Mouse (Mus musculus) embryonic stem cell, embryonic (primary cell): ENCODE measurements around the gene Folr1.

ENCODE experiments used
- CTCF ChIA-PET, 4 experiments: fragments of 300-600 bp in 2 of 4; fragments of 350-600 bp in 2 of 4; sonication (Branson Sonifier 250); formaldehyde crosslinking; loops; one replicate each; lab custom pipeline; 2022; ENCODE audit warnings: inconsistent platforms in 2 of 4; lab: Charles Lee
- POLR2A ChIA-PET, 4 experiments: fragments of 300-600 bp in 2 of 4; fragments of 350-600 bp in 2 of 4; sonication (Branson Sonifier 250); formaldehyde crosslinking; loops; one replicate each; lab custom pipeline; 2022; ENCODE audit warnings: antibody characterized with exemption in 4 of 4, inconsistent platforms in 1 of 4; lab: Charles Lee

Folr1 gene

DNA sequence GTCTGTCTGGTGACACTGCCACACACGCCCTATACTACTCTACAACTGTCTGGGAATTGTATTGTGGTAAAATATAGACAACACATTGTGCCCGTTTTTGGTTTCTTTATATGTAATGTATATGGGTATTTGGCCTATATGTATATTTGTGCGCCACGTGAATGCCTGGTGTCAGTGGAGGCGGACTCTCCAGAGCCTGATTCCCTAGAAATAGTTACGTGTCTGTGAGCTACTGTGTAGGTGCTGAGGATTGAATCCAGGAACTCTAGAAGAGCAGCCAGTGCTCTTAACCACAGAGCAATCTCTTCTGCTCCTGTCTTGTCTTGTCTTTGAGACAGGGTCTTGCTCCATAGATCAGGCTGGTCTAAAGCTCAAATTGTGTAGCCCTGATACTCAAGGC is 15.7 kb upstream of the Folr1 start:
- POLR2A ChIA-PET = interaction anchor here (0.6 to 12.7 kb wide), 22 partner anchors 10 to 217 kb away, joined by 3 to 130 read pairs (median 4); partner anchors contain the start of genes Folr1 (in 2 of the 4), Anapc15 (in 1 of the 4), Inppl1 (in 1 of the 4) and Lamtor1 (in 1 of the 4)

GRCm38 (mm10) chr7:101884160-101884559 is 13.6 kb upstream of the Folr1 start:
- POLR2A ChIA-PET = interaction anchor here in 1 of 4 experiments (0.6 to 12.7 kb wide), 4 partner anchors 11 to 385 kb away, joined by 4 to 130 read pairs (median 6); partner anchors contain the start of gene Folr1

More for the DNA sequence above, 15.7 kb upstream of the Folr1 start:
- CTCF ChIA-PET = interaction anchor here (0.6 to 1.4 kb wide), 6 partner anchors 9 to 1023 kb away, joined by 3 to 5 read pairs (median 3); partner anchors contain the start of gene Relt (in 1 of the 4)

GRCm38 (mm10) chr7:101882413-101883154 is 12.0 kb upstream of the Folr1 start:
- CTCF ChIA-PET = interaction anchor here in 2 of 4 experiments (0.6 to 1.2 kb wide), 2 partner anchors 32 to 238 kb away, joined by 3 read pairs; no protein-coding TSS in a partner anchor
- POLR2A ChIA-PET = interaction anchor here in 3 of 4 experiments (0.7 to 12.7 kb wide), 10 partner anchors 12 to 942 kb away, joined by 3 to 130 read pairs (median 3); partner anchors contain the start of genes Folr1 (in 2 of the 3) and Anapc15 (in 1 of the 3)

More at GRCm38 (mm10) chr7:101884160-101884559, 13.6 kb upstream of the Folr1 start:
- CTCF ChIA-PET = no interaction called here

GRCm38 (mm10) chr7:101880855-101881254 is 10.3 kb upstream of the Folr1 start:
- CTCF ChIA-PET = no interaction called here
- POLR2A ChIA-PET = interaction anchor here in 3 of 4 experiments (0.6 to 12.7 kb wide), 6 partner anchors 11 to 655 kb away, joined by 3 to 130 read pairs (median 4); partner anchors contain the start of genes Clpb (in 1 of the 3) and Folr1 (in 1 of the 3)

GRCm38 (mm10) chr7:101875978-101876377 is 5.4 kb upstream of the Folr1 start:
- ChIA-PET CTCF (no interaction called here), POLR2A (interaction anchor here in 2 of 4 experiments (0.6 to 12.7 kb wide), 9 partner anchors 6 to 56 kb away, joined by 3 to 130 read pairs (median 4); partner anchors contain the start of genes Inppl1 (in 2 of the 2), Anapc15 (in 1 of the 2) and Folr1 (in 1 of the 2))

DNA sequence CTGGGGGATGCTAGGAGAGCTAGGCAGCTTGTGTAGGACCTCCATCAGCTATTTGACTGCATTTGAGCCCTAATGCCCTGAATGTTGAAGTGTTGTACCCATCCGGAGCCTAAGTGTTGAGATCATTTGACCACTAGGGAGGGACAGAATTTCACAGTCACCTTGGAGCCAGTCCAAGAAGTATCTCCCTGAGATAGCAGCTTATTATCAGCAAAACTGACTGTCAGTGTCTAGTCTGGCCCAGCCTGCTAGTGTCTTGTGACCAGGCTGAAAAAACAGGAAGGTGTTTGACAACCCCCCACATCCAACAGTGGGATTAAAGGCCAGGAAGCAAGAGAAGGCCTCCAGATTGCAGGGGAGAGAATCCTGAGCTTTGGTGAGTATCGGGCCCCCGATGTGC is 708 bp upstream of the Folr1 start:
- ChIA-PET CTCF (interaction anchor here in 1 of 4 experiments (0.6 to 0.9 kb wide), 2 partner anchors 38 to 387 kb away, joined by 3 read pairs; no protein-coding TSS in a partner anchor), POLR2A (interaction anchor here in 3 of 4 experiments (0.7 to 14.3 kb wide), 20 partner anchors 8 to 209 kb away, joined by 3 to 186 read pairs (median 6); partner anchors contain the start of genes Inppl1 (in 2 of the 3), Anapc15 (in 1 of the 3), Phox2a (in 1 of the 3) and Xntrpc (in 1 of the 3))

GRCm38 (mm10) chr7:101869163-101869500 is 1.5 kb downstream of the Folr1 start:
- POLR2A ChIA-PET = interaction anchor here (0.7 to 14.3 kb wide), 43 partner anchors 10 to 545 kb away, joined by 3 to 186 read pairs (median 5); partner anchors contain the start of genes Lamtor1 (in 3 of the 4), Clpb (in 2 of the 4), Inppl1 (in 2 of the 4) and Folr2 (in 1 of the 4)
- CTCF ChIA-PET = interaction anchor here in 2 of 4 experiments (0.9 to 1.5 kb wide), 5 partner anchors 10 to 43 kb away, joined by 3 to 6 read pairs (median 3); no protein-coding TSS in a partner anchor

DNA sequence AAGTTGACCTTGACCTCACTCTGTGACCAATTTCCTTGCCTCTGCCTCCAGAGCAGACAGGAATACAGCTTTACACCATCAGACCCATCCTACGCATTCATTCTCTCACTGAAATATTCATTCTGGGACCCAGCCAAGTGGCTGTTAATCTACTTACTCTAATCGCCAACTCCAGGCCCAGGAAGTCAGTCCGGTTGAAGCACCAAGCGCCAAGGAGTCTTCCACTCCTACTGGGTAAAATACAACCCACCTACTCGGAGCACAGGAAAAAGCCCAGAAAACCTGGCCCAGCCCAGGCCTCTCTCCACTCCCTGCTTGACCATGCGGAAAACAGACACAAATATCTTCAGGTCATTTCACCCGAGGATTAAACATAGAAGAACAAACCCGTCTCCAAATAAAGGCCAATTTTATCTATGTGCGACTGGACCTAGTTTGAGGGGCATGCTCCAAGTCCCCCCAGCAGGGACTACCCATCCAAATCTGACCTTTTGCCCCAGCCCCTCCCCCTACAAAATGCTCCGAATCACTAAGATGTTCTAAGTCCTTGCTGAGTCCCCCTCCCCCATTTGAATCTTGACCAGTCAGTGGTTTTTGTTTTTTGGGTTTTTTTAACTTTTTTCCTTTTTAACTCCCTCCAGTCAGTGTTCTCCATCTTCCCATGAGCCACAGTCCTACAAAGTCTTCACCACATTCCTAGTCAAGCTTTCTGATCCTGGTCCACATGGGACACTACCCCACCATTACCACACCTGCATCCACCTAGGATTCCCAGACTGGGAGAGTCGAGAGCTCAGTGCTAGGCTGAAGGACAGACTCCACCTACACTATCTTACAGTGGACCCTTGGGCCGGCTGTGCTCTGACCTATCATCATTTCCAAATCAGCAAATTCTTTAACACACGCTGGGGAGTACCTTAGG is 2.1 kb downstream of the Folr1 start:
- CTCF ChIA-PET = interaction anchor here in 3 of 4 experiments (0.6 to 1.5 kb wide), 6 partner anchors 9 to 44 kb away, joined by 3 to 6 read pairs (median 3); no protein-coding TSS in a partner anchor

DNA sequence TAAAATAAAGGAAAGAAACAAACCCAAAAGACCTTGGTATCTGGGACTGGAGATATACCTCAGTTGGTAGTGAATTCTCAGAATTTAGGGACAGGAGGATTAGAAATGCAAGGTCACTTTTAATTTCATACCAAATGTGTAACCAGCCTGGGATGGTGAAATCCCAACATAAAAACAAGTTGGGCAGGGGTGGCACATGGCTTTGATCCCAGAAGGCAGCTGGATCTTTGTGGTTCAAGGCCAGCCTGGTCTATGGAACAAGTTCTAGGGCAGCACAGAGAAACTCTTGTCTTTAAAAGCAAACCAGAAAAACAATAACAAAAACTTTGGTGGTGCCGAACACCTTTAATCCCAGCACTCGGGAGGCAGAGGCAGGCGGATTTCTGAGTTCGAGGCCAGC is 3.1 kb downstream of the Folr1 start:
- ChIA-PET POLR2A (interaction anchor here (0.7 to 14.3 kb wide), 48 partner anchors 8 to 435 kb away, joined by 3 to 186 read pairs (median 4); partner anchors contain the start of genes Inppl1 (in 3 of the 4), Lamtor1 (in 3 of the 4), Clpb (in 2 of the 4) and Folr2 (in 1 of the 4)), CTCF (interaction anchor here in 3 of 4 experiments (0.6 to 1.2 kb wide), 4 partner anchors 17 to 201 kb away, joined by 3 read pairs; no protein-coding TSS in a partner anchor)

More for the DNA sequence above, 2.1 kb downstream of the Folr1 start:
- POLR2A ChIA-PET = interaction anchor here (0.5 to 14.3 kb wide), 59 partner anchors 9 to 544 kb away, joined by 3 to 186 read pairs (median 5); partner anchors contain the start of genes Lamtor1 (in 3 of the 4), Clpb (in 2 of the 4), Inppl1 (in 2 of the 4) and Folr2 (in 1 of the 4)

- POLR2A ChIA-PET = interaction anchor here (0.5 to 14.3 kb wide), 47 partner anchors 7 to 344 kb away, joined by 3 to 186 read pairs (median 5); partner anchors contain the start of genes Inppl1 (in 3 of the 4), Lamtor1 (in 3 of the 4), Clpb (in 2 of the 4) and Folr2 (in 1 of the 4)
- CTCF ChIA-PET = interaction anchor here in 3 of 4 experiments (0.6 to 1.2 kb wide), 6 partner anchors 30 to 1004 kb away, joined by 3 to 8 read pairs (median 3); partner anchors contain the start of gene Relt (in 1 of the 3)
Observed at GRCm38 (mm10) chr7:101866491-101867265, 3.9 kb downstream of the Folr1 start.

- POLR2A ChIA-PET = interaction anchor here (0.5 to 14.3 kb wide), 29 partner anchors 8 to 201 kb away, joined by 3 to 186 read pairs (median 4); partner anchors contain the start of genes Clpb (in 2 of the 4) and Inppl1 (in 2 of the 4)
- CTCF ChIA-PET = interaction anchor here in 1 of 4 experiments (0.5 to 1.8 kb wide), 3 partner anchors 32 to 200 kb away, joined by 3 to 4 read pairs (median 3); partner anchors contain the start of gene Clpb
Observed at GRCm38 (mm10) chr7:101863415-101863814, 7.2 kb downstream of the Folr1 start, which contains the start of gene Anapc15. Gene Anapc15 (plus strand): TSS chr7:101863715.

GRCm38 (mm10) chr7:101862291-101862690 is 8.3 kb downstream of the Folr1 start:
- POLR2A ChIA-PET = interaction anchor here (0.6 to 14.3 kb wide), 12 partner anchors 9 to 62 kb away, joined by 3 to 186 read pairs (median 6); partner anchors contain the start of genes Inppl1 (in 2 of the 4), Lamtor1 (in 1 of the 4) and Tomt (in 1 of the 4)
- CTCF ChIA-PET = interaction anchor here in 2 of 4 experiments (1.0 to 1.8 kb wide), 6 partner anchors 12 to 199 kb away, joined by 4 to 5 read pairs (median 4); partner anchors contain the start of gene Clpb (in 1 of the 2)

DNA sequence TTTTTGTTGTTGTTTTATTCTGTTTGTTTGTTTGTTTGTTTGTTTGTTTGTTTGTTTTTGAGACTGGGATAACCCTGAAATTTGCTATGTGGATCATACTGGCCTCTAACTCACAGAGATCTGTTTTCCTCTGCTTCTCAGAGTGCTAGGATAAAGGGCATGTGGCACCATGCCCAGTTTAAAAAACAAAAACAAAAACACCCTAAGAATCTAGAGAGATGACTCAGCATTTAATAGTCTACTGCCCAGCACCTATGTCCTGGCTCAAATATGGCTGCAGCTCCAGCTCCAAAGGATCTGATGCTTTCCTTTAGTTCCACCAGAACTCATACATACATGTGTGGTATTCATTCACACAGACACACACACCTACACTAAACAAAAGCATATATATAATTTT is 9.6 kb downstream of the Folr1 start:
- ChIA-PET POLR2A (interaction anchor here in 3 of 4 experiments (0.6 to 14.3 kb wide), 6 partner anchors 9 to 174 kb away, joined by 3 to 186 read pairs (median 6); partner anchors contain the start of genes Folr1 (in 1 of the 3), Inppl1 (in 1 of the 3) and Phox2a (in 1 of the 3)), CTCF (interaction anchor here in 3 of 4 experiments (0.5 to 1.4 kb wide), 3 partner anchors 10 to 229 kb away, joined by 4 to 5 read pairs (median 5); no protein-coding TSS in a partner anchor)

DNA sequence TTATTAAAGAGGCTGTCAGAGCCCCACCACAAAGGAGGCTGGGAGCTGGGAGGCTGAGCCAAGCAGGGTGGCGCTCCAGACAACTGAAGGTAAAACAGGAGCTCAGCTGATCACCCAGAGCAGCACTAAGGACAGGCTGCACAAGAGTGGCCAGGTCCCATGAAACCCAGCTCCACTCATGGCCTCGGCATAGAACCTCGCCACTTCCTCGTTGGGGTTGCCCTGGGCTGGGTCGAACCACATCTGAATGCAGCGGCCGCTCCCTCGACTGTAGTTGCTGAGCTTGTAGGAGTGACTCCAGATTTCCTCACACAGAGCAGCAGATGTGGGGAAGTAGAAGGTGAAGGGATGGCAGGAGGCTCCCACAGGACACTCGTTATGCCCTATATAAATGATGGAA is 12.2 kb downstream of the Folr1 start:
- CTCF ChIA-PET = interaction anchor here (0.7 to 2.0 kb wide), 7 partner anchors 7 to 195 kb away, joined by 3 to 9 read pairs (median 4); partner anchors contain the start of genes Clpb (in 1 of the 4) and Folr1 (in 1 of the 4)
- POLR2A ChIA-PET = interaction anchor here (0.5 to 4.2 kb wide), 25 partner anchors 9 to 392 kb away, joined by 3 to 58 read pairs (median 6); partner anchors contain the start of genes Folr1 (in 2 of the 4), Inppl1 (in 2 of the 4), Clpb (in 1 of the 4) and Nup98 (in 1 of the 4)

DNA sequence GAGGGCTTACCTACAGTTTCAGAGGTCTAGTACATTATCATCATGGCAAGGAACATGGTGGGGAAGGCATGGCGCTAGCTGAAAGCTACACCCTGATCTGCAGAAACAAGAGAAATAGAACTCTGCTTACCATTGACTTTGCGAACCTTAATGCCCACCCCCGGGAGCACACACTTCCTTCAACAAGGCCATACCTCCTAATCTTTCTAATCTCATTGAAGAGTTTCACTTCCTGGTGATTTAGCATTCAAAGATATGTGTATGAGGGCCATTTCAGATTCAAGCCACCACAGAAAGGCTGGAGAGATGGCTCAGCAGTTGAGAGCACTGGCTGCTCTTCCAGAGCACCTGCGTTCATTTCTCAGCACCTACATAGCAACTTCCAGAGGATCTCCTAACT is 13.5 kb downstream of the Folr1 start, which contains the start of gene Folr2:
TSS of gene Folr2 (minus strand) at position 101 of the 400 bp plus-strand sequence.
- CTCF ChIA-PET = interaction anchor here in 1 of 4 experiments (0.5 kb wide), 1 partner anchor 1892 kb away, joined by 3 read pairs; no protein-coding TSS in a partner anchor
- POLR2A ChIA-PET = interaction anchor here in 2 of 4 experiments (0.5 to 2.8 kb wide), 5 partner anchors 9 to 101 kb away, joined by 3 to 6 read pairs (median 4); no protein-coding TSS in a partner anchor
